Mouse (Mus musculus) ES-Bruce4 (cell line): ENCODE results near the gene Caprin2.

Source experiments
- CTCF ChIP-seq: IDR thresholded peaks from one replicate; pipeline ENCODE4 v1.8.1; 2011; ENCODE audit warnings: low read depth, low read length
- EP300 ChIP-seq: IDR thresholded peaks from 2 replicates; pipeline ENCODE4 v1.6.1; 2011; ENCODE audit warnings: low read depth, low read length; ENCODE audit not compliant: insufficient read depth

GRCm38 (mm10) chr6:148944767-148945508, 48.9 kb upstream of the Caprin2 start:
- TF ChIP-seq CTCF (no peak), EP300 (no peak)
